Mouse (Mus musculus): Measurements from ENCODE around the gene 4930519G04Rik. TPM values are rescaled to one million over a fixed set of nuclear protein-coding genes. Genes with fewer than 3 reads are reported as not detected.
"Not testable (repeated sequence)": the region's sequence is repeated elsewhere in the genome, so short reads cannot be mapped to it uniquely, and the experiment has no call there.

Gene 4930519G04Rik
- total RNA-seq, 4 experiments from 2014 or later = not detected

DNA sequence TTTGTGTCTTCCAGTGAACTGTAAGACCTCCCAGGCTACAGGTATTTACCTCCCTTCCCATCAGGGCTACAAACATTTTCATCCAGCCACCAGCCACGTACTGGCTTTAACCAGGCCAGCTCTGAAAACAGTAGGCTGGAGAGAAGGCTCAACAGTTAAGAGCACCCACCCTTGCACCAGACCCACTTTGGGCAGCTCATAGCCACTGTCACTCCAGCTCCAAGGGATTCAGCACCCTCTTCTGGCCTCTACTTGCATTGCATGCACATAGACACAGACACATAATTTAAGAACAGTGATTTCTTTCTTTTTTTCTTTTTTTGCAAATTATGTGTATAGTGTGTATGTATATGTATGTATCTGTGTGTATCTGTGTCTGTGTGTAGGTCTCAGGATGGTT, 48.9 kb downstream of the 4930519G04Rik start:
- no peak for DNase-seq (ENCODE audit: low spot score in 2 of 2)

DNA sequence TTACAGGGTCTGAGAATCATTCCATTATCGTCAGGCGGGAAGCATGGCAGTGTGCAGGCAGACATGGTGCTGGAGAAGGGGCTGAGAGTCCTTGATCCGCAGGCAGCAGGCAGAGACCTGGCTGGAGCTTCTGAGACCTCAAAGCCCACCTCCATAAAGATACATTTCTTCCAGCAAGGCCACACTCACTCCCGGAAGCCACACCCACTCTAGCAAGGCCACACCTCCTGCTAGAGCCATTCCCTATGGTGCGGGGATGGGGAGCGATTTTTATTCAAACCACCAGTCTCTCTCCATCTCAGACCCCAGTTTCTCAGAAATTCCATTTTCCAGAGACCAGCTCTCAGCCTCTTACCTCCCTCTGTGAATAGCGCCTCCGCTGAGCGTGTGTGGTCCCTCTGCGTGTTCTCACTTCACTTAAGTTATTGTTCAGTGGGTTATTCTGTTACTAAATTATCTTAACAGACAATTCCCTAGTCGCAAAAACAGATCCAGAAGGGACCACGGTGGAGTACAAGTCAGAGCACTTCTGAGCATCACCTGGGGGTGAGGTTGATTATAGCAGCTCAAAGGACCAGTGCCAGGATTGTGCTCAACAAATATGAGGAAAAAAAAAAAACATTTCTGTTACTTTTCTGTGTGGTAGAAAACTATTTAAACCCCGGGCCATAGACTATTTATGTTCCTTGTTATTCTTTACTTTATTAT, 55.3 kb downstream of the 4930519G04Rik start:
- DNase-seq (ENCODE audit: low spot score in 2 of 2) = no peak

- no peak for DNase-seq (ENCODE audit: low spot score in 2 of 2)
Measured at GRCm38 (mm10) chr5:114913686-114914085, 60.2 kb downstream of the 4930519G04Rik start.

DNA sequence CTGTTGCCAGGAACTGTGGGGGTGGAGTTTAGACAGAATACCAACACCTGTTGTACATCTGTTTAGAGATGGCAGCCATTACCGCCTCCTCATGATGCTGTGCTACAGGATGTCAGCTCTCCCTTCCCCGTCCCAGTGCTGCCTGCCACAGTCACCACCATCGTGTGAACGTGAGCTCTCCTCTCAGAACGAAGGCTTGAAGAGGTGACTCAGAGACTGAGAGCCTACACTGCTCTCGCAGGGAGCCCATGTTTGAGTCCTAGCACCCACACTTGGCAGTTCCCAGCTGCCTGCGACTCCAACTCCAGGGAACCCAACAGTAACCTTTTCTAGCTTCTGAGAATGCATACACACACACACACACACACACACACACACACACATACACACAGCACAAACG, 61.4 kb downstream of the 4930519G04Rik start:
- DNase-seq (ENCODE audit: low spot score in 2 of 2) = no peak

- no peak for DNase-seq (ENCODE audit: low spot score in 2 of 2)
Measured at GRCm38 (mm10) chr5:114915854-114916253, 62.4 kb downstream of the 4930519G04Rik start.

DNA sequence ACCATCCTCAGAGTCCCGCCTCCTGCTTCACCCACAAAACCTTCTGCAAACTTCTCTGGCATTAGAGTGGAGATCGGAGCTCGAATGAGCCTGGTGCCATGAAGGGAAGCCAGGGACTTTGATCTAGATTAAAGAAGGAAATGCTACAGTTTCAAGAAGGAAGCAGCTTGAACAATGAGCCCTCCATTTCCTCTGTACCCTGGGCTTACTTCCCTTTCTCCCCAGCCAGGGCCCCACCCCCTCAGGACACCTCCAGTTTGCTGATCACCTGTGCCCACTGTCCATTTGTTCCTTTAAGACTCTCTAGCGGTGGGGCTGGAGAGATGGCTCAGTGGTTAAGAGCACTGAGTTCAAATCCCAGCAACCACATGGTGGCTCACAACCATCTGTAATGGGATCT, 63.3 kb downstream of the 4930519G04Rik start:
- DNase-seq (ENCODE audit: low spot score in 2 of 2) = no peak

- not testable (repeated sequence) for DNase-seq (ENCODE audit: low spot score in 2 of 2)
Measured at GRCm38 (mm10) chr5:114917357-114917756, 63.9 kb downstream of the 4930519G04Rik start.

- no peak for DNase-seq (ENCODE audit: low spot score in 2 of 2)
Measured at GRCm38 (mm10) chr5:114921551-114922365, 68.3 kb downstream of the 4930519G04Rik start.

GRCm38 (mm10) chr5:114922366-114922731, 68.9 kb downstream of the 4930519G04Rik start:
- DNase-seq (ENCODE audit: low spot score in 2 of 2) = no peak

- peak; percentile 26 to 46 for DNase-seq (ENCODE audit: low spot score in 2 of 2)
Measured at GRCm38 (mm10) chr5:114922998-114923473, 69.6 kb downstream of the 4930519G04Rik start, which contains the start of gene Oasl1. Gene Oasl1 (plus strand): TSS chr5:114923240.

DNA sequence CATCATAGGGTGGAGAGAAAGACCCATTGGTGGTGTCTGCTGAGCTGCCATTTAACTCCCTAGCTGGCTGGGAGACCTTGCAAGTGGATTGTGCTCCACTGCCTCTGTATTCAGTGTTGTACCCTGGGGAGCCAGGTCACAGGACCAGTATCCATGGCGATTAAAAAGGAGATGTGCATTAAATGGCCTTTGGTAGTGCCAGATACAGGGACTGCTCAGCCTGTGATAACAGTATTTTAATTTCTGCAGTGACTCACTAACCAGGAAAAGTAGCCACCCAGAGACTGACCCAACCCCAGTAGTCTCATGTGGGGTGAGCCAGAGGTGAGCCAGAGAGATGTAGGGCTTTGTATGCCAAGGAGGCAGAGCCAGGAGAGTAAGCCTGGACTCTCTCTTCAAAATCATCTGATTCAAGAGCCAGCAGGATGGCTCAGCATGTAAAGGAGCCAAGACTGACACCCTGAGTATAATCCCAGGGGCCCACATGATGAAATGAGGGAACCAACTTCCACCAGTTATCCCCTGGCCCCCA, 72.8 kb downstream of the 4930519G04Rik start:
- no peak for DNase-seq (ENCODE audit: low spot score in 2 of 2)

GRCm38 (mm10) chr5:114926753-114927152, 73.3 kb downstream of the 4930519G04Rik start:
- DNase-seq (ENCODE audit: low spot score in 2 of 2) = no peak

GRCm38 (mm10) chr5:114931626-114932025, 78.2 kb downstream of the 4930519G04Rik start:
- no peak for DNase-seq (ENCODE audit: low spot score in 2 of 2)

GRCm38 (mm10) chr5:114933206-114933605, 79.7 kb downstream of the 4930519G04Rik start:
- DNase-seq (ENCODE audit: low spot score in 2 of 2) = no peak

Small RNA genes lying within 50 kb of the gene (microRNA-seq; reads per million reads assigned to microRNA genes)
- gene Mir6240 = 51.5 reads per million, percentile 40 among the genes with 10 or more reads in this experiment

Other genes with a start within 250 kb of the 4930519G04Rik start
- gene Trpv4, start 195.2 kb upstream of the 4930519G04Rik start, total RNA-seq (2022) = 1 to 10 TPM; 1.3 to 1.7 (median 1.3) TPM
- 1 to 10 TPM; 4.9 to 8.5 (median 6.7) TPM for gene Gltp, start 162.7 kb upstream of the 4930519G04Rik start, total RNA-seq (2022)
- 1 to 10 TPM; 3.1 to 3.9 (median 3.4) TPM for gene Tchp, start 145.9 kb upstream of the 4930519G04Rik start, total RNA-seq (2022)
- gene Ankrd13a, start 79.0 kb upstream of the 4930519G04Rik start, total RNA-seq (2022) = 10 to 100 TPM; 12.8 to 15.7 (median 14.4) TPM
- 10 to 100 TPM; 12.7 to 19.4 (median 16.6) TPM for gene Git2, start 78.1 kb upstream of the 4930519G04Rik start, total RNA-seq (2022)
- 1 to 10 TPM; 2.1 to 6.2 (median 3.1) TPM for gene 1500011B03Rik, start 30.2 kb upstream of the 4930519G04Rik start, total RNA-seq (2022)
- gene Gm9936, start 5.0 kb downstream of the 4930519G04Rik start, total RNA-seq (2022) = not detected
- 1 to 10 TPM in 2 of 4 experiments, under 1 TPM in 2; 0.19 to 1.6 (median 0.86) TPM for gene Oasl2, start 43.3 kb downstream of the 4930519G04Rik start, total RNA-seq (2022)
- gene Oasl1, start 69.6 kb downstream of the 4930519G04Rik start, total RNA-seq (2022) = not detected
- gene 2210016L21Rik, start 88.5 kb downstream of the 4930519G04Rik start, total RNA-seq (2022) = 10 to 100 TPM; 16.9 to 29.0 (median 26.0) TPM
- gene Hnf1a, start 117.4 kb downstream of the 4930519G04Rik start, total RNA-seq (2022) = not detected
- 10 to 100 TPM; 18.2 to 20.9 (median 20.0) TPM for gene Sppl3, start 157.5 kb downstream of the 4930519G04Rik start, total RNA-seq (2022)
- not detected for gene Gm10401, start 244.6 kb downstream of the 4930519G04Rik start, total RNA-seq (2022)

Measured in gastrocnemius, adult 8-10 months (tissue).